Mouse (Mus musculus): ENCODE data around the gene Add2. TPM values are rescaled to one million over a fixed set of nuclear protein-coding genes. Genes with fewer than 3 reads are reported as not detected.

Gene Add2
- polyA plus RNA-seq, 1 experiment from 2014 or later, result 89.4 TPM

DNA sequence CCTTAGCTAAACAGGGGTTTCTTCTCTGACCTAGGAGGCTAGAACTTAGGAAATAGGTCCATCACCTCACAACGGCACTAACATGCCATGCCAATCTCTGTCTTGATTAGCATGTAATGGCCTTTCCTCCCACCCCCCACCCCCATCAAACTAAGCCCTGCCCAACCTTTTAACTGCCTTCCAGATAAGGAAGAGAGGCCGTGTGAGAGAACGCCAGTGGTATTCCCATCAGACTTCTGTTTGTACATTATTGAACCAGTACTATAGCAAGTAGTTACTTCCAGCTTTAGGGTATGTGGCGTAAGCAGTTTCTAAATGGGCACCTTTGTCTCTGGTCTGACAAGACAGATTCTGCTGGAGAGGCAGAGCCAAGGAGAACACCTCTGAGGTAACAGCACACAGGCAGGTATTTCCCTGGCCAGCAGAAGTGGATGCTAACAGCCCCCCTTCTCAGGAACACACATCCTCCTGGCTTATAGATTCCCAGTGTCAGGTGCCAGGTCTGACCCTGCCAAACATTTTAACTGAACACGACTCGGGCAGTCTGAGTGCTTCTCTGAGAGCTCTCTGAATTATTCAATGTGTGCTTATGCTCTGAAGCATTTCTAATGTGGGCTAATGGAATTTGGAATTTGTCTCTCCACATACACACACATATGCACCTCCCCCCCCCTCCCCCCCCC, 22.2 kb downstream of the Add2 start:
- Histone ChIP-seq H3K36me3 (replicated peaks) (no peaks in the 10 kb centered on the region), H3K9me3 (replicated peaks) (no peaks in the 10 kb centered on the region), H3K4me3 (replicated peaks) (no peak overlapping the region), H3K4me1 (replicated peaks) (peaks cover 39% of the 10 kb centered on the region), H3K9ac (no peak overlapping the region), H3K27me3 (peaks cover 8% of the 10 kb centered on the region; the same call in 1 of the 2 replicates), H3K4me2 (no peak overlapping the region), H3K27ac (replicated peaks) (no peak overlapping the region)
- WGBS (ENCODE audit: insufficient replicate concordance), result 42% methylated on average over 6 of the region's 6 CpGs
- no peak for ATAC-seq (ENCODE audit: insufficient read depth)

- H3K27ac ChIP-seq (replicated peaks), result no peak overlapping the region
- H3K36me3 ChIP-seq (replicated peaks), result no peaks in the 10 kb centered on the region
- no peak overlapping the region for H3K4me3 ChIP-seq (replicated peaks)
- no peak overlapping the region for H3K9ac ChIP-seq
- 0 out of 2 replicates have a peak, but pooled peaks cover 4% of the 10 kb centered on the region for H3K27me3 ChIP-seq
- peaks cover 39% of the 10 kb centered on the region for H3K4me1 ChIP-seq (replicated peaks)
- no peaks in the 10 kb centered on the region for H3K9me3 ChIP-seq (replicated peaks)
- 30% methylated on average over 7 of the region's 7 CpGs for WGBS (ENCODE audit: insufficient replicate concordance)
- no peak; the same call in 1 of the 2 replicates for ATAC-seq (ENCODE audit: insufficient read depth)
- H3K4me2 ChIP-seq, result no peak overlapping the region
Measured at GRCm38 (mm10) chr6:86052032-86052459, 23.6 kb downstream of the Add2 start.

DNA sequence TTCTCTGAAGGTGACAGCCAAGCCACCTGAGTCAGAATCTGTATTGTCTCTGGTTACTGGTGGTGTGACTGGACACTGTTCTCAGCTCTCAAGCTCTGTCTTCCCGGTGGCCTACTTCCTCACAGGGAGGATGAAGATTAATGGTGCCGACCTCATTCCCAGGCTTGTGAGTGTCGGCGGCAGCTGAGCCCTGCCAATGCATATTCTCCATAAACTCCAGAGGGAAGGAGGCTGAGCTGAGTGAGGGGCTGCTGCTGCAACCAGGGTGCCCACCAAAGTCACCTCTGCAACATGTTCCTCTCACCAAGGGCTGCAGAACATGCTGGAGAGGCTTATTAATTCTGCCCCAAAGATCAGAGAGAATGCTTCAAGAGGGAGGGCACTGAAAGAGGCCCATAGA, 24.1 kb downstream of the Add2 start:
- H3K4me1 ChIP-seq (replicated peaks), result peaks cover 39% of the 10 kb centered on the region
- no peak overlapping the region for H3K4me2 ChIP-seq
- ATAC-seq (ENCODE audit: insufficient read depth), result no peak
- no peaks in the 10 kb centered on the region for H3K36me3 ChIP-seq (replicated peaks)
- H3K4me3 ChIP-seq (replicated peaks), result no peak overlapping the region
- H3K9ac ChIP-seq, result no peak overlapping the region
- H3K27me3 ChIP-seq, result 0 out of 2 replicates have a peak, but pooled peaks cover 4% of the 10 kb centered on the region
- no peak overlapping the region for H3K27ac ChIP-seq (replicated peaks)
- 44% methylated on average over 4 of the region's 4 CpGs for WGBS (ENCODE audit: insufficient replicate concordance)
- H3K9me3 ChIP-seq (replicated peaks), result no peaks in the 10 kb centered on the region

GRCm38 (mm10) chr6:86053099-86053498, 24.6 kb downstream of the Add2 start:
- peaks cover 39% of the 10 kb centered on the region for H3K4me1 ChIP-seq (replicated peaks)
- no peak for ATAC-seq (ENCODE audit: insufficient read depth)
- H3K27ac ChIP-seq (replicated peaks), result no peak overlapping the region
- 0 out of 2 replicates have a peak, but pooled peaks cover 4% of the 10 kb centered on the region for H3K27me3 ChIP-seq
- H3K9ac ChIP-seq, result no peak overlapping the region
- no peak overlapping the region for H3K4me2 ChIP-seq
- H3K36me3 ChIP-seq (replicated peaks), result no peaks in the 10 kb centered on the region
- no peaks in the 10 kb centered on the region for H3K9me3 ChIP-seq (replicated peaks)
- WGBS (ENCODE audit: insufficient replicate concordance), result 52% methylated on average over 4 of the region's 4 CpGs
- H3K4me3 ChIP-seq (replicated peaks), result no peak overlapping the region

DNA sequence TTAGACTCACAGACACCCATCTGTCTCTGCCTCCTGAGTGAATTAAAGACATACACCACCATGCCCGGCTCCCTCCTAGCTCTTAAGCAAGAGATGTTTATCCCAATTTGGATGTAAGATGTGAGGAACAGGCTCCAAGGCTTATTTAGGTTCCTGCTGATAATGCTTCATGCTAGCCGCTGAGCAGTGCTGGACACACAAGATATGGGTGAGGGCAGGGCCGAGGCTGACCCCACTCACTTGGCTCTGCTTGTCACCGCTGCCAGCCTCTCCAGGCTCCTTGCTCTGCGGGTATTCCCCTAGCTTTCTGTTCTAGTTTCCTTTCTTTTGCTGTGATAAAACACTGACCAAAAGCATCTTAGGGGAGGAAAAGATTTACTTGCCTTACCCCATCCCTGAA, 25.1 kb downstream of the Add2 start:
- H3K4me1 ChIP-seq (replicated peaks), result peaks cover 39% of the 10 kb centered on the region
- H3K27me3 ChIP-seq, result 0 out of 2 replicates have a peak, but pooled peaks cover 4% of the 10 kb centered on the region
- WGBS (ENCODE audit: insufficient replicate concordance), result 37% methylated on average over 5 of the region's 5 CpGs
- H3K4me3 ChIP-seq (replicated peaks), result no peak overlapping the region
- no peak overlapping the region for H3K27ac ChIP-seq (replicated peaks)
- no peaks in the 10 kb centered on the region for H3K36me3 ChIP-seq (replicated peaks)
- no peak overlapping the region for H3K4me2 ChIP-seq
- H3K9me3 ChIP-seq (replicated peaks), result no peaks in the 10 kb centered on the region
- peak; percentile 74 for ATAC-seq (ENCODE audit: insufficient read depth)
- H3K9ac ChIP-seq, result no peak overlapping the region

DNA sequence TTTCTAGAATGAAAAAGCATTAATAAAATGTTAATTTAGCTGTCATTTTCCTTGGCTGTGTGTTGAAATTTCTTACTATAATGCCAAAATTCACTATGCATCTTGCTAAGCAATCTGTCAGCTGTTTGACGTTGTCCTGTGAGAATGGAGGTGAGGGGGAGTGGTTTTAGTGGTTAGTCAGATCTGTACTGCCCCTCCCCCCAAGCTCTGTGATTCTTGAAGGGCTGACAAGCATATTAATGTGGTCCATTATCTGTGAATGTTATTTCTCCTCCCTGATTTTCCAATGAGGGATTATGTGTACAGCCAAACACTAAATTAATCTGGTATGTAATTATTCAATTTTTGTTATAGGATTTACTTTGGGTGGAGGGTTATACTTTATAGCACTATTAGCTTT, 30.0 kb downstream of the Add2 start:
- peaks cover 9% of the 10 kb centered on the region for H3K4me1 ChIP-seq (replicated peaks)
- H3K9ac ChIP-seq, result no peak overlapping the region
- H3K27me3 ChIP-seq, result peaks cover 15% of the 10 kb centered on the region
- H3K4me3 ChIP-seq (replicated peaks), result no peak overlapping the region
- H3K9me3 ChIP-seq (replicated peaks), result no peaks in the 10 kb centered on the region
- H3K27ac ChIP-seq (replicated peaks), result no peak overlapping the region
- WGBS (ENCODE audit: insufficient replicate concordance), result 0% methylated on average over 1 of the region's 1 CpGs
- no peak overlapping the region for H3K4me2 ChIP-seq
- no peak for ATAC-seq (ENCODE audit: insufficient read depth)
- no peaks in the 10 kb centered on the region for H3K36me3 ChIP-seq (replicated peaks)

- WGBS (ENCODE audit: insufficient replicate concordance), result 26% methylated on average over 7 of the region's 7 CpGs
- Histone ChIP-seq H3K9me3 (replicated peaks) (no peaks in the 10 kb centered on the region), H3K36me3 (replicated peaks) (no peaks in the 10 kb centered on the region), H3K27me3 (peaks cover 15% of the 10 kb centered on the region), H3K27ac (replicated peaks) (no peak overlapping the region), H3K4me1 (replicated peaks) (0 out of 2 replicates have a peak, but pooled peaks cover 4% of the 10 kb centered on the region), H3K4me3 (replicated peaks) (no peak overlapping the region), H3K9ac (no peak overlapping the region), H3K4me2 (no peak overlapping the region)
- ATAC-seq (ENCODE audit: insufficient read depth), result no peak
Measured at GRCm38 (mm10) chr6:86059151-86059853, 30.8 kb downstream of the Add2 start.

- Histone ChIP-seq H3K9me3 (replicated peaks) (no peaks in the 10 kb centered on the region), H3K4me2 (no peak overlapping the region), H3K4me1 (replicated peaks) (0 out of 2 replicates have a peak, but pooled peaks cover 4% of the 10 kb centered on the region), H3K36me3 (replicated peaks) (no peaks in the 10 kb centered on the region), H3K9ac (no peak overlapping the region), H3K27me3 (peaks cover 15% of the 10 kb centered on the region), H3K27ac (replicated peaks) (no peak overlapping the region), H3K4me3 (replicated peaks) (no peak overlapping the region)
- WGBS (ENCODE audit: insufficient replicate concordance), result 86% methylated on average over 3 of the region's 3 CpGs
- no peak for ATAC-seq (ENCODE audit: insufficient read depth)
Measured at GRCm38 (mm10) chr6:86060170-86060569, 31.7 kb downstream of the Add2 start.

DNA sequence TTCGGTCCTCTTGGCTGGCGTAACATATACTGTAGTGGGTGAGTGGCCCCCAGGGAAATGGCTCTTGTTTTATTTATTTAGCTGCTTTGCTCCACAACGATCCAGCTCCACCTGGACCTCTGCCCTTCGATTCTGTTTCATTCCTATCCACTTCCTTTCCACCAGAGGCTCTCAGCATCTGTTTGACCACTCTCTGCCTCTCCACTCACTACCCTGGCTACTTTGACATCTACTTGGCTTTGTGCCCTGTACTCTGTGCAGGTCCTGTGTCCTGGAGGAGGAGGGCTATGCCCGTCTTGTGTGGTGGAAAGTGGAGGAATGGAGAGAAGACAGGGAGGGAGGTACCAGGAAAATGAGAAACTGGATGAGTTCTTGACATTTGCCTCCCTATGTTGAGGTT, 33.7 kb downstream of the Add2 start:
- no peak overlapping the region for H3K27ac ChIP-seq (replicated peaks)
- ATAC-seq (ENCODE audit: insufficient read depth), result no peak
- H3K27me3 ChIP-seq, result peaks cover 30% of the 10 kb centered on the region
- no peaks in the 10 kb centered on the region for H3K9me3 ChIP-seq (replicated peaks)
- no peak overlapping the region for H3K4me2 ChIP-seq
- 0 out of 2 replicates have a peak, but pooled peaks cover 4% of the 10 kb centered on the region for H3K4me1 ChIP-seq (replicated peaks)
- H3K4me3 ChIP-seq (replicated peaks), result no peak overlapping the region
- 62% methylated on average over 5 of the region's 5 CpGs for WGBS (ENCODE audit: insufficient replicate concordance)
- H3K36me3 ChIP-seq (replicated peaks), result no peaks in the 10 kb centered on the region
- H3K9ac ChIP-seq, result no peak overlapping the region

DNA sequence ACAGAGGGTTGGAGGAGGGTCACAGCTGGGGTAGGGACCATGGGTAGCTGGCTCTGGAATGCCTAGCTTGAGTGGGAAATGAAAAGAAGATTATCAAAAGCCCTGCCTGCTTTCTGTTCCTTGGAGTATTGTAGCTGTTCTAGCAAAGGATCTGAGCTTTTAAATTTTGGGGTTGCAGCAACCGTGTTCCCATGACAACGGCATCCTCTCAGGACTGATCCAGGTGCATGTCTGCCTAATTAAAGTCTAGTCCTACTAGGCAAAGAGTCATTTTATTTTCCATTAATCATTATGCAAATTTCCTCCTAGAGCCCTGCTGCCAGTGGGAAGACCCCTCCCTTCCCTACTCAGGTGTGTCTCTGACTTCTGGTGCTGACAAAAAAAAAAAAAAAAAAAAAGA, 34.2 kb downstream of the Add2 start:
- 91% methylated on average over 2 of the region's 2 CpGs for WGBS (ENCODE audit: insufficient replicate concordance)
- Histone ChIP-seq H3K36me3 (replicated peaks) (no peaks in the 10 kb centered on the region), H3K27ac (replicated peaks) (no peak overlapping the region), H3K9ac (no peak overlapping the region), H3K27me3 (peaks cover 33% of the 10 kb centered on the region), H3K4me3 (replicated peaks) (no peak overlapping the region), H3K9me3 (replicated peaks) (no peaks in the 10 kb centered on the region), H3K4me2 (no peak overlapping the region), H3K4me1 (replicated peaks) (0 out of 2 replicates have a peak, but pooled peaks cover 4% of the 10 kb centered on the region)
- ATAC-seq (ENCODE audit: insufficient read depth), result no peak

DNA sequence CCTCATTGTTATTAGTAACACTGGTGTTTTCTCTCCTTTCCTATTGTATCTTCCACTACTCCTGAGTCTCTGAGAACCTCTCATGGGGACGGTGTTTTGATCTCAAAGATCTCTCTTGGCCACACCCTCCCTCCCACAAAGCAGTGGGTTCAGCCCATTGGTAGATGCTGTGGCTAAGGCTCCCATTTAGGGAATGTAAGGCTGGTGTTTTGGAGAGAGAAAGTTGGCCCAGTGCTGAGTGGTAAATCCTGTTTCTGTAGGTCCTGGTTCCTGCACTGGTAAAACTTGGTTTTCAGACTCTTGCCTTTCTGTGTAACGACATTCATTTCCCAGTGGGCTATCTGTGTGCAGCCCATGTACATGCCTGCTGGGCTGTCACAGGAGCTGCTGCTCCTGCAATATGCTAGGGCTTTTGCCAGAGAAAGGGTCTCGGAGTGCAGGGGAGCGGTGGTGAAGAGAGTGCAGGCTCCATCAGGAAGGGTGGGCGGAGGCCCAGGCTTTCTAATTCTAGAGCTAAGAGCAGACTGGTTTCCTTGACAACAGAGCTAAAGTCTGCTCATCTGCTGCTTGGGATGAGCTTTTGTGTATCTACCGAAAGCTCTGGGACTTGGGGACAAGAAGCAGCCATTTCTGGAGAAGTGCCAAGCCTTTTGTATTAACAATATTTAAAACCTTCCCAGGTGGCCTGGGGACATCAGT, 36.0 kb downstream of the Add2 start:
- peaks cover 27% of the 10 kb centered on the region for H3K27me3 ChIP-seq
- ATAC-seq (ENCODE audit: insufficient read depth), result no peak
- no peak overlapping the region for H3K27ac ChIP-seq (replicated peaks)
- no peak overlapping the region for H3K4me2 ChIP-seq
- no peak overlapping the region for H3K4me3 ChIP-seq (replicated peaks)
- H3K4me1 ChIP-seq (replicated peaks), result peaks cover 7% of the 10 kb centered on the region
- 68% methylated on average over 6 of the region's 6 CpGs for WGBS (ENCODE audit: insufficient replicate concordance)
- no peaks in the 10 kb centered on the region for H3K9me3 ChIP-seq (replicated peaks)
- H3K36me3 ChIP-seq (replicated peaks), result no peaks in the 10 kb centered on the region
- H3K9ac ChIP-seq, result no peak overlapping the region

Measured in liver, embryonic 15.5 days (tissue).